Mouse (Mus musculus): ENCODE measurements around the gene Myo1h.

The Myo1h gene

GRCm38 (mm10) chr5:114360968-114361367 lies 72.0 kb downstream of the Myo1h start:
- no peak for DNase-seq

GRCm38 (mm10) chr5:114365043-114365752 lies 76.2 kb downstream of the Myo1h start:
- DNase-seq = no peak

- DNase-seq = no peak
Observed at GRCm38 (mm10) chr5:114368121-114368520, 79.2 kb downstream of the Myo1h start.

- DNase-seq = no peak
Observed at GRCm38 (mm10) chr5:114368803-114369496, 80.0 kb downstream of the Myo1h start.

- DNase-seq = no peak
Observed at GRCm38 (mm10) chr5:114369921-114370320, 81.0 kb downstream of the Myo1h start.

GRCm38 (mm10) chr5:114370371-114370776 lies 81.4 kb downstream of the Myo1h start:
- DNase-seq = no peak

GRCm38 (mm10) chr5:114371331-114371730 lies 82.4 kb downstream of the Myo1h start:
- no peak for DNase-seq

GRCm38 (mm10) chr5:114371731-114372473 lies 82.9 kb downstream of the Myo1h start:
- DNase-seq = no peak

- DNase-seq = no peak
Observed at GRCm38 (mm10) chr5:114372565-114372964, 83.6 kb downstream of the Myo1h start.

- no peak for DNase-seq
Observed at GRCm38 (mm10) chr5:114373174-114373573, 84.2 kb downstream of the Myo1h start.

GRCm38 (mm10) chr5:114373581-114373980 lies 84.6 kb downstream of the Myo1h start:
- no peak for DNase-seq

- no peak for DNase-seq
Observed at GRCm38 (mm10) chr5:114374409-114375213, 85.6 kb downstream of the Myo1h start.

GRCm38 (mm10) chr5:114378177-114378920 lies 89.4 kb downstream of the Myo1h start:
- DNase-seq = no peak

- DNase-seq = no peak
Observed at GRCm38 (mm10) chr5:114378936-114379335, 90.0 kb downstream of the Myo1h start.

- DNase-seq = no peak
Observed at GRCm38 (mm10) chr5:114379763-114380162, 90.8 kb downstream of the Myo1h start.

- DNase-seq = peak; percentile 77
Observed at GRCm38 (mm10) chr5:114380209-114381012, 91.4 kb downstream of the Myo1h start, which contains the start of the genes Kctd10 and Ube3b. Gene Kctd10 (minus strand): TSS chr5:114380508. Gene Ube3b (plus strand): TSS chr5:114380607.

GRCm38 (mm10) chr5:114381013-114381351 lies 92.0 kb downstream of the Myo1h start:
- no peak for DNase-seq

- DNase-seq = no peak
Observed at GRCm38 (mm10) chr5:114383184-114383904, 94.4 kb downstream of the Myo1h start.

GRCm38 (mm10) chr5:114384448-114384847 lies 95.5 kb downstream of the Myo1h start:
- no peak for DNase-seq

GRCm38 (mm10) chr5:114393169-114393568 lies 104.2 kb downstream of the Myo1h start:
- peak; percentile 35 for DNase-seq

Data from right cerebral cortex, adult 18-20 months (tissue).